Mouse (Mus musculus) limb, embryonic 15.5 days (tissue): ENCODE data around the gene Sgip1. TPM values are rescaled to one million over a fixed set of nuclear protein-coding genes. Genes with fewer than 3 reads are reported as not detected.

ENCODE experiments used
- ATAC-seq: fragments of 200-750 bp; cut with Nextera tagmentation; 2 replicates; pipeline ENCODE4 v1.8.0; 2017; ENCODE audit warnings: low read depth, moderate TSS enrichment; ENCODE audit not compliant: insufficient number of reproducible peaks, low FRiP score, low TSS enrichment
- H3K27ac ChIP-seq: fragments of 300-500 bp; sonication (generic); 2 replicates; pipeline ENCODE4 v1.5.1; 2015; ENCODE audit warnings: moderate library complexity, mild to moderate bottlenecking, inconsistent platforms
- H3K27me3 ChIP-seq: fragments of 300-500 bp; sonication (generic); 2 replicates; pipeline ENCODE4 v1.6.1; 2015; ENCODE audit warnings: inconsistent platforms
- H3K36me3 ChIP-seq: fragments of 300-500 bp; sonication (generic); 2 replicates; pipeline ENCODE4 v1.6.1; 2015; ENCODE audit warnings: inconsistent platforms
- H3K4me1 ChIP-seq: fragments of 300-500 bp; sonication (generic); 2 replicates; pipeline ENCODE4 v1.6.1; 2015; ENCODE audit warnings: inconsistent platforms
- H3K4me2 ChIP-seq: fragments of 300-500 bp; sonication (generic); 2 replicates; pipeline ENCODE4 v1.6.1; 2015; ENCODE audit warnings: mild to moderate bottlenecking, inconsistent platforms
- H3K4me3 ChIP-seq: fragments of 300-500 bp; sonication (generic); 2 replicates; pipeline ENCODE4 v1.5.1; 2015; ENCODE audit warnings: mild to moderate bottlenecking, inconsistent platforms
- H3K9ac ChIP-seq: fragments of 300-500 bp; sonication (generic); 2 replicates; pipeline ENCODE4 v1.6.1; 2015; ENCODE audit warnings: inconsistent platforms
- H3K9me3 ChIP-seq: fragments of 300-500 bp; sonication (generic); 2 replicates; pipeline ENCODE4 v1.6.1; 2016; ENCODE audit warnings: inconsistent platforms
- WGBS: fragments of 180-500 bp; shearing (Covaris S2); methylation state at CpG from one replicate; pipeline ENCODE4 v1.1.7; 2015; 5-methylcytosine and 5-hydroxymethylcytosine counted together
- polyA plus RNA-seq: library from polyadenylated mRNA; unstranded; fragments of >200 nt; fragmentation: Nextera tagmentation; extraction: Ambion mirVana; gene quantifications from 2 replicates; pipeline ENCODE4 v1.2.1, GENCODE M21; 2015

Gene Sgip1
- 5.4 and 6.1 TPM in 2 replicates for polyA plus RNA-seq

- Histone ChIP-seq H3K9ac (no peak within 1 kb of the TSS), H3K4me1 (no peaks in the 10 kb centered on the region), H3K36me3 (no peaks in the 10 kb centered on the region), H3K4me3 (no peak within 1 kb of the TSS), H3K27me3 (no peaks in the 10 kb centered on the region), H3K4me2 (no peak within 1 kb of the TSS), H3K27ac (no peak within 1 kb of the TSS), H3K9me3 (no peaks in the 10 kb centered on the region)
- ATAC-seq = no peak
- 68% methylated on average over 8 of the region's 8 CpGs for WGBS
Measured at GRCm38 (mm10) chr4:102741287-102741686, at the start of gene Sgip1. TSS of gene Sgip1 (plus strand) at chr4:102741297.

GRCm38 (mm10) chr4:102691402-102691801 lies 49.7 kb upstream of the Sgip1 start:
- no peaks in the 10 kb centered on the region for H3K4me1 ChIP-seq
- ATAC-seq = no peak
- no peaks in the 10 kb centered on the region for H3K9me3 ChIP-seq
- WGBS = 76% methylated on average over 4 of the region's 4 CpGs
- H3K9ac ChIP-seq = no peak overlapping the region
- no peaks in the 10 kb centered on the region for H3K36me3 ChIP-seq
- no peak overlapping the region for H3K27ac ChIP-seq
- no peak overlapping the region for H3K4me3 ChIP-seq
- H3K4me2 ChIP-seq = no peak overlapping the region
- no peaks in the 10 kb centered on the region for H3K27me3 ChIP-seq

GRCm38 (mm10) chr4:102697966-102698365 lies 43.1 kb upstream of the Sgip1 start:
- no peak overlapping the region for H3K4me2 ChIP-seq
- H3K9ac ChIP-seq = no peak overlapping the region
- H3K27ac ChIP-seq = no peak overlapping the region
- no peaks in the 10 kb centered on the region for H3K4me1 ChIP-seq
- no peaks in the 10 kb centered on the region for H3K27me3 ChIP-seq
- WGBS = 95% methylated on average over 7 of the region's 7 CpGs
- no peak for ATAC-seq
- no peaks in the 10 kb centered on the region for H3K9me3 ChIP-seq
- H3K36me3 ChIP-seq = no peaks in the 10 kb centered on the region
- H3K4me3 ChIP-seq = no peak overlapping the region

- Histone ChIP-seq H3K27me3 (no peaks in the 10 kb centered on the region), H3K4me1 (no peaks in the 10 kb centered on the region), H3K4me3 (no peak overlapping the region), H3K9me3 (no peaks in the 10 kb centered on the region), H3K27ac (no peak overlapping the region), H3K9ac (no peak overlapping the region), H3K36me3 (no peaks in the 10 kb centered on the region), H3K4me2 (no peak overlapping the region)
- WGBS = 78% methylated on average over 4 of the region's 4 CpGs
- no peak for ATAC-seq
Measured at GRCm38 (mm10) chr4:102711731-102712130, 29.4 kb upstream of the Sgip1 start.

- H3K9ac ChIP-seq = no peak overlapping the region
- H3K9me3 ChIP-seq = no peaks in the 10 kb centered on the region
Measured at GRCm38 (mm10) chr4:102715532-102715931, 25.6 kb upstream of the Sgip1 start.

GRCm38 (mm10) chr4:102717123-102717828 lies 23.8 kb upstream of the Sgip1 start:
- H3K4me2 ChIP-seq = no peak overlapping the region
- H3K27me3 ChIP-seq = no peaks in the 10 kb centered on the region
- H3K9ac ChIP-seq = no peak overlapping the region
- H3K4me3 ChIP-seq = no peak overlapping the region
- 54% methylated on average over 5 of the region's 5 CpGs for WGBS
- H3K9me3 ChIP-seq = no peaks in the 10 kb centered on the region
- H3K4me1 ChIP-seq = no peaks in the 10 kb centered on the region
- H3K27ac ChIP-seq = no peak overlapping the region
- ATAC-seq = no peak
- H3K36me3 ChIP-seq = no peaks in the 10 kb centered on the region

More at GRCm38 (mm10) chr4:102715532-102715931, 25.6 kb upstream of the Sgip1 start:
- Histone ChIP-seq H3K4me1 (no peaks in the 10 kb centered on the region), H3K36me3 (no peaks in the 10 kb centered on the region), H3K4me3 (no peak overlapping the region), H3K27me3 (no peaks in the 10 kb centered on the region), H3K27ac (no peak overlapping the region), H3K4me2 (no peak overlapping the region)
- no peak for ATAC-seq

- WGBS = 8% methylated on average over 1 of the region's 1 CpGs
- Histone ChIP-seq H3K36me3 (no peaks in the 10 kb centered on the region), H3K9ac (no peak overlapping the region), H3K4me1 (no peaks in the 10 kb centered on the region), H3K4me2 (no peak overlapping the region), H3K27me3 (no peaks in the 10 kb centered on the region), H3K9me3 (no peaks in the 10 kb centered on the region), H3K27ac (no peak overlapping the region), H3K4me3 (no peak overlapping the region)
- ATAC-seq = no peak
Measured at GRCm38 (mm10) chr4:102719535-102719934, 21.6 kb upstream of the Sgip1 start.

- Histone ChIP-seq H3K9me3 (no peaks in the 10 kb centered on the region), H3K9ac (no peak overlapping the region), H3K27me3 (no peaks in the 10 kb centered on the region), H3K4me2 (no peak overlapping the region), H3K36me3 (no peaks in the 10 kb centered on the region), H3K4me1 (no peaks in the 10 kb centered on the region), H3K4me3 (no peak overlapping the region), H3K27ac (no peak overlapping the region)
- WGBS = 76% methylated on average over 1 of the region's 1 CpGs
- ATAC-seq = no peak
Measured at GRCm38 (mm10) chr4:102719951-102720350, 21.1 kb upstream of the Sgip1 start.

GRCm38 (mm10) chr4:102724442-102724841 lies 16.7 kb upstream of the Sgip1 start:
- Histone ChIP-seq H3K27ac (no peak overlapping the region), H3K9me3 (no peaks in the 10 kb centered on the region), H3K36me3 (no peaks in the 10 kb centered on the region), H3K4me1 (no peaks in the 10 kb centered on the region), H3K27me3 (no peaks in the 10 kb centered on the region), H3K4me3 (no peak overlapping the region), H3K9ac (no peak overlapping the region), H3K4me2 (no peak overlapping the region)
- 73% methylated on average over 5 of the region's 5 CpGs for WGBS
- no peak for ATAC-seq

- H3K36me3 ChIP-seq = no peaks in the 10 kb centered on the region
- no peak for ATAC-seq
- WGBS = 81% methylated on average over 3 of the region's 3 CpGs
- no peaks in the 10 kb centered on the region for H3K9me3 ChIP-seq
- no peak overlapping the region for H3K4me3 ChIP-seq
- no peak overlapping the region for H3K4me2 ChIP-seq
- H3K9ac ChIP-seq = no peak overlapping the region
- H3K27ac ChIP-seq = no peak overlapping the region
- no peaks in the 10 kb centered on the region for H3K27me3 ChIP-seq
- no peaks in the 10 kb centered on the region for H3K4me1 ChIP-seq
Measured at GRCm38 (mm10) chr4:102730976-102731375, 10.1 kb upstream of the Sgip1 start.

- Histone ChIP-seq H3K9ac (no peak overlapping the region), H3K9me3 (no peaks in the 10 kb centered on the region), H3K27ac (no peak overlapping the region), H3K36me3 (no peaks in the 10 kb centered on the region), H3K4me1 (no peaks in the 10 kb centered on the region), H3K4me2 (no peak overlapping the region), H3K27me3 (no peaks in the 10 kb centered on the region), H3K4me3 (no peak overlapping the region)
- no peak for ATAC-seq
- 81% methylated on average over 9 of the region's 9 CpGs for WGBS
Measured at GRCm38 (mm10) chr4:102734022-102734657, 7.0 kb upstream of the Sgip1 start.

GRCm38 (mm10) chr4:102753334-102754090 lies 12.4 kb downstream of the Sgip1 start:
- Histone ChIP-seq H3K9me3 (no peaks in the 10 kb centered on the region), H3K36me3 (no peaks in the 10 kb centered on the region), H3K4me2 (no peak overlapping the region), H3K9ac (no peak overlapping the region), H3K4me3 (no peak overlapping the region), H3K27me3 (no peaks in the 10 kb centered on the region), H3K4me1 (no peaks in the 10 kb centered on the region), H3K27ac (no peak overlapping the region)
- 79% methylated on average over 3 of the region's 3 CpGs for WGBS
- no peak for ATAC-seq
